Mouse (Mus musculus) midbrain, postnatal 0 days (tissue): ENCODE measurements around the gene Oscp1. TPM values are rescaled to one million over a fixed set of nuclear protein-coding genes. Genes with fewer than 3 reads are reported as not detected.

Experiments
- ATAC-seq: fragments of 200-750 bp; cut with Nextera tagmentation; 2 replicates; pipeline ENCODE4 v1.8.0; 2017; ENCODE audit warnings: moderate number of reproducible peaks, mild to moderate bottlenecking, moderate TSS enrichment, moderate library complexity; ENCODE audit not compliant: low FRiP score
- DNase-seq: peaks from one replicate; pipeline ENCODE4 v3.0.0-alpha.2; 2015; ENCODE audit warnings: low spot score
- H3K27ac ChIP-seq: fragments of 300-500 bp; sonication (generic); 2 replicates; pipeline ENCODE4 v1.5.1; 2014; ENCODE audit warnings: low read depth, mild to moderate bottlenecking, low read length, mixed read lengths
- H3K27me3 ChIP-seq: fragments of 300-500 bp; sonication (generic); 2 replicates; pipeline ENCODE4 v1.6.1; 2014; ENCODE audit warnings: low read length, control low read depth, mixed read lengths; ENCODE audit not compliant: insufficient read depth
- H3K36me3 ChIP-seq: fragments of 300-500 bp; sonication (generic); 2 replicates; pipeline ENCODE4 v1.6.1; 2014; ENCODE audit warnings: low read length, control low read depth, mixed read lengths; ENCODE audit not compliant: insufficient read depth
- H3K4me1 ChIP-seq: fragments of 300-500 bp; sonication (generic); 2 replicates; pipeline ENCODE4 v1.6.1; 2014; ENCODE audit warnings: mild to moderate bottlenecking, control low read depth, antibody characterized with exemption, low read length, mixed read lengths; ENCODE audit not compliant: insufficient read depth
- H3K4me2 ChIP-seq: fragments of 300-500 bp; sonication (generic); 2 replicates; pipeline ENCODE4 v1.6.1; 2014; ENCODE audit warnings: low read depth, mild to moderate bottlenecking, low read length, mixed read lengths; ENCODE audit not compliant: poor library complexity, severe bottlenecking
- H3K4me3 ChIP-seq: fragments of 300-500 bp; sonication (generic); 2 replicates; pipeline ENCODE4 v1.5.1; 2014; ENCODE audit warnings: low read depth, mild to moderate bottlenecking, low read length, moderate library complexity
- H3K9ac ChIP-seq: fragments of 300-500 bp; sonication (generic); replicated peaks from 2 replicates; pipeline ENCODE4 v1.6.1; 2014; ENCODE audit warnings: mild to moderate bottlenecking, low read length, moderate library complexity, mixed read lengths; ENCODE audit not compliant: poor library complexity, severe bottlenecking
- H3K9me3 ChIP-seq: fragments of 300-500 bp; sonication (generic); 2 replicates; pipeline ENCODE4 v1.6.1; 2016; ENCODE audit warnings: low read length, control low read depth
- CTCF ChIP-seq: IDR thresholded peaks from 2 replicates; pipeline ENCODE4 v1.5.1; 2016; ENCODE audit warnings: antibody characterized with exemption, mild to moderate bottlenecking
- WGBS: fragments of 180-500 bp; shearing (Covaris S2); extraction: QIAGEN DNeasy Blood & Tissue Kit; methylation state at CpG from one replicate; pipeline ENCODE4 v1.1.7; 2014; 5-methylcytosine and 5-hydroxymethylcytosine counted together
- polyA plus RNA-seq: library from polyadenylated mRNA; unstranded; fragments of >200 nt; fragmentation: Nextera tagmentation; extraction: Ambion mirVana; gene quantifications from 2 replicates; pipeline ENCODE4 v1.2.1, GENCODE M21; 2015
- total RNA-seq: library from RNA; depleted of rRNA; stranded (reverse); fragments of >200 nt; gene quantifications from 2 replicates; pipeline ENCODE4 v1.2.3, GENCODE M21; 2014

Oscp1 gene
- total and polyA plus RNA-seq, 2 experiments from 2014 or later, result 34.3 to 47.7 TPM

- no peak for ATAC-seq
- H3K27me3 ChIP-seq, result no peaks in the 10 kb centered on the region
- H3K9ac ChIP-seq, result no peak overlapping the region
- no peak overlapping the region for H3K27ac ChIP-seq
- peak; percentile 79 for DNase-seq
- TF ChIP-seq CTCF, result no peak
- 83% methylated on average over 8 of the region's 8 CpGs for WGBS
- H3K4me3 ChIP-seq, result no peak overlapping the region
- peaks cover 2% of the 10 kb centered on the region; the same call in 1 of the 2 replicates for H3K36me3 ChIP-seq
- H3K4me1 ChIP-seq, result peaks cover 4% of the 10 kb centered on the region; the same call in 1 of the 2 replicates
- no peak overlapping the region for H3K4me2 ChIP-seq
- H3K9me3 ChIP-seq, result no peaks in the 10 kb centered on the region
Measured at GRCm38 (mm10) chr4:126117116-126117515, 58.8 kb downstream of the Oscp1 start.

- no peak for TF ChIP-seq CTCF
- peaks cover 2% of the 10 kb centered on the region; the same call in 1 of the 2 replicates for H3K36me3 ChIP-seq
- H3K27me3 ChIP-seq, result no peaks in the 10 kb centered on the region
- H3K4me2 ChIP-seq, result no peak overlapping the region
- peaks cover 4% of the 10 kb centered on the region; the same call in 1 of the 2 replicates for H3K4me1 ChIP-seq
- no peak for ATAC-seq
- peak; percentile 51 for DNase-seq
- WGBS, result 68% methylated on average over 4 of the region's 4 CpGs
- H3K27ac ChIP-seq, result no peak overlapping the region
- no peak overlapping the region for H3K9ac ChIP-seq
- H3K4me3 ChIP-seq, result no peak overlapping the region
- H3K9me3 ChIP-seq, result no peaks in the 10 kb centered on the region
Measured at GRCm38 (mm10) chr4:126118651-126119050, 60.3 kb downstream of the Oscp1 start.

- Histone ChIP-seq H3K27ac (no peak overlapping the region), H3K4me1 (peaks cover 4% of the 10 kb centered on the region; the same call in 1 of the 2 replicates), H3K9ac (no peak overlapping the region), H3K27me3 (no peaks in the 10 kb centered on the region), H3K4me3 (no peak overlapping the region), H3K9me3 (no peaks in the 10 kb centered on the region), H3K36me3 (peaks cover 2% of the 10 kb centered on the region), H3K4me2 (no peak overlapping the region)
- ATAC-seq (no peak), DNase-seq (no peak)
- no peak for TF ChIP-seq CTCF
- 81% methylated on average over 1 of the region's 1 CpGs for WGBS
Measured at GRCm38 (mm10) chr4:126119051-126119450, 60.7 kb downstream of the Oscp1 start.

- no peak for DNase-seq
- WGBS, result 92% methylated on average over 5 of the region's 5 CpGs
- no peak for ATAC-seq
- Histone ChIP-seq H3K9ac (no peak overlapping the region), H3K27me3 (no peaks in the 10 kb centered on the region), H3K36me3 (peaks cover 5% of the 10 kb centered on the region), H3K4me2 (no peak overlapping the region), H3K4me3 (no peak overlapping the region), H3K27ac (no peak overlapping the region), H3K4me1 (peaks cover 4% of the 10 kb centered on the region; the same call in 1 of the 2 replicates), H3K9me3 (no peaks in the 10 kb centered on the region)
- TF ChIP-seq CTCF, result no peak
Measured at GRCm38 (mm10) chr4:126120052-126120451, 61.7 kb downstream of the Oscp1 start.

GRCm38 (mm10) chr4:126120506-126120905 is 62.1 kb downstream of the Oscp1 start:
- TF ChIP-seq CTCF, result no peak
- 94% methylated on average over 2 of the region's 2 CpGs for WGBS
- H3K4me1 ChIP-seq, result peaks cover 4% of the 10 kb centered on the region; the same call in 1 of the 2 replicates

GRCm38 (mm10) chr4:126123309-126124040 is 65.1 kb downstream of the Oscp1 start:
- no peaks in the 10 kb centered on the region for H3K9me3 ChIP-seq
- no peak overlapping the region for H3K4me3 ChIP-seq
- no peak overlapping the region for H3K9ac ChIP-seq
- no peak for TF ChIP-seq CTCF
- no peak overlapping the region for H3K4me2 ChIP-seq
- peaks cover 19% of the 10 kb centered on the region for H3K36me3 ChIP-seq
- WGBS, result 79% methylated on average over 10 of the region's 10 CpGs
- no peak for DNase-seq
- no peak overlapping the region for H3K27ac ChIP-seq
- H3K27me3 ChIP-seq, result no peaks in the 10 kb centered on the region
- peaks cover under 1% of the 10 kb centered on the region; the same call in 1 of the 2 replicates for H3K4me1 ChIP-seq
- ATAC-seq, result no peak

More at GRCm38 (mm10) chr4:126120506-126120905, 62.1 kb downstream of the Oscp1 start:
- H3K4me2 ChIP-seq, result no peak overlapping the region
- H3K27ac ChIP-seq, result no peak overlapping the region
- H3K27me3 ChIP-seq, result no peaks in the 10 kb centered on the region
- no peak for DNase-seq
- no peaks in the 10 kb centered on the region for H3K9me3 ChIP-seq
- ATAC-seq, result no peak
- no peak overlapping the region for H3K4me3 ChIP-seq
- peaks cover 9% of the 10 kb centered on the region for H3K36me3 ChIP-seq
- H3K9ac ChIP-seq, result no peak overlapping the region
